Mouse (Mus musculus) midbrain, embryonic 16.5 days (tissue): Measurements from ENCODE around the gene Nova1. TPM values are rescaled to one million over a fixed set of nuclear protein-coding genes. Genes with fewer than 3 reads are reported as not detected.
A peak's percentile ranks its signal among the peaks of the same experiment; 100 is the strongest.

Experiments
- ATAC-seq: fragments of 200-750 bp; cut with Nextera tagmentation; 2 replicates; pipeline ENCODE4 v1.8.0; 2017; ENCODE audit warnings: moderate TSS enrichment
- H3K27ac ChIP-seq: fragments of 300-500 bp; sonication (generic); 2 replicates; pipeline ENCODE4 v1.5.1; 2014; ENCODE audit warnings: mild to moderate bottlenecking, low read length, mixed read lengths
- H3K27me3 ChIP-seq: fragments of 300-500 bp; sonication (generic); 2 replicates; pipeline ENCODE4 v1.6.1; 2014; ENCODE audit warnings: low read depth, low read length, mixed read lengths; ENCODE audit not compliant: control insufficient read depth, insufficient read depth
- H3K36me3 ChIP-seq: fragments of 300-500 bp; sonication (generic); 2 replicates; pipeline ENCODE4 v1.6.1; 2014; ENCODE audit warnings: mild to moderate bottlenecking, low read length, moderate library complexity, mixed read lengths; ENCODE audit not compliant: control insufficient read depth, insufficient read depth
- H3K4me1 ChIP-seq: fragments of 300-500 bp; sonication (generic); 2 replicates; pipeline ENCODE4 v1.6.1; 2014; ENCODE audit warnings: mild to moderate bottlenecking, low read length, mixed read lengths; ENCODE audit not compliant: control insufficient read depth, insufficient read depth
- H3K4me2 ChIP-seq: fragments of 300-500 bp; sonication (generic); 2 replicates; pipeline ENCODE4 v1.6.1; 2014; ENCODE audit warnings: mild to moderate bottlenecking, low read length, mixed read lengths
- H3K4me3 ChIP-seq: fragments of 300-500 bp; sonication (generic); 2 replicates; pipeline ENCODE4 v1.5.1; 2014; ENCODE audit warnings: low read depth, mild to moderate bottlenecking, low read length, moderate library complexity, mixed read lengths
- H3K9ac ChIP-seq: fragments of 300-500 bp; sonication (generic); 2 replicates; pipeline ENCODE4 v1.6.1; 2014; ENCODE audit warnings: low read depth, low read length, mixed read lengths
- H3K9me3 ChIP-seq: fragments of 300-500 bp; sonication (generic); replicated peaks from 2 replicates; pipeline ENCODE4 v1.6.1; 2014; ENCODE audit warnings: mild to moderate bottlenecking, low read length, mixed read lengths; ENCODE audit not compliant: control insufficient read depth, poor library complexity, severe bottlenecking
- WGBS: fragments of 180-500 bp; shearing (Covaris S2); extraction: QIAGEN DNeasy Blood & Tissue Kit; methylation state at CpG from one replicate; pipeline ENCODE4 v1.1.7; 2014; 5-methylcytosine and 5-hydroxymethylcytosine counted together
- polyA plus RNA-seq: library from polyadenylated mRNA; unstranded; fragments of >200 nt; fragmentation: Nextera tagmentation; extraction: Ambion mirVana; gene quantifications from 2 replicates; pipeline ENCODE4 v1.2.1, GENCODE M21; 2015

Nova1 gene
- 104 and 108 TPM in 2 replicates for polyA plus RNA-seq

DNA sequence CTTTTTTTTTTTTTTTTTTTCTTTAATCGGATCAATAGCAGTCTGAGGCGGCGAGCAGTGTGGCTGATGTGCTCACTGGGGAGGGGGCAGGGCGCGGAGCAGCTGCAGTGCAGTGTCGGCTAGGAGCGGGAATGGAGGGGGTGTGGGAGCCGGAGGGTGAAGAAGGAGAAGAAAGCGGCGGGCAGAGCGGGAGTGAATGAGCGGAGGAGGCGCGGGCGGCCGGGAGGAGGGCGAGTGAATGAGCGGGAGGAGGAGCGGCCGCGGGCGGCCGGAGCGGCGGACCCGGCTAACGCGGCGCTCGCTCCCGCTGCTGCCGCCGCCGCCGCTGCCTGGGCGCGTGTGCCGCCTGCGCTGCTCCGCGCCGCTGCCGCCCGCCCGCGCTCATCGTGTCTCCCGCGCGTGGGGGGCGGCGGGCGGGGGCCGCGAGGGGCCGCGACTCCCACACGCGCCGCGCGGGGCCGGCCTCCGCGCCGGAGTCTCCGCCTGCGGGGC, at the start of gene Nova1:
Nova1 (minus strand) TSS at position 74 of the 492 bp plus-strand sequence.
- Histone ChIP-seq H3K4me3 (peak within 1 kb of the TSS; percentile 74), H3K4me1 (no peaks in the 10 kb centered on the region), H3K27me3 (no peaks in the 10 kb centered on the region; the same call in 1 of the 2 replicates), H3K27ac (peak within 1 kb of the TSS; percentile 100), H3K4me2 (peak within 1 kb of the TSS; percentile 77), H3K9me3 (no peaks in the 10 kb centered on the region), H3K9ac (peak within 1 kb of the TSS; percentile 98), H3K36me3 (no peaks in the 10 kb centered on the region)
- WGBS, result under 1% methylated on average over 26 of the region's 68 CpGs
- ATAC-seq, result peak; percentile 89

DNA sequence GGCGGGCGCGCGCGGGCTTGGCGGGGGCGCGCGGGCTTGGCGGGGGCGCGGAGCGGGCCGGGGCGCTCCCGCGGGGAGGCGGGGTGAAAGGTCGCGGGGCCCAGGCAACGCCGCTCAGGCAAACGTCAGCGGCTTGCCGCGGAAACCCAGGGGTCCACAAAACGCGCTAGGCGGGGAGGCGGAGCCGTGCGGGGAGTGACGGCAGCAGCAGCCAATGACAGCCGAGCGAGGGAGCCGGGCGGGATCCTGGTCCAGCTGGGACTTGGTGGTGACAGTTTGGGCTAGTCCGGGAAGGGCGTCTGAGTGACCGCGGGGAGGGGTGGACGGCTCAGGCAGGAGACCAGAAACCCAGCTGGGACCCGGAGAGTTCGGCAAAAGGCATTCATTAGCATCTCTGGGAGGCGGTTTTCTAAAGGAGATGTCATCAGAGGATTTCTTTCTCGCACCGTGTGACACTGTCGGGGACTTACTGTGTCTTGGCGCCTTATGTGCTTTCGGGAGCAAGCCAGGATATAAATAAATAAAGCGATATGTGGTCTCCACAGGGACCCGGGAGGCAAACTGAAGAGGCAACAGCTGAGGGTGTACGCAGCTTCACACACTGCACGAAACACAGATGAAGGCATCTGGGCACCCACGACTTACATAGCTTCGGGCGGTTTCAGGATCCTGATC, 756 bp upstream of the Nova1 start:
- Histone ChIP-seq H3K4me1 (no peaks in the 10 kb centered on the region), H3K27ac (peak overlapping the region; percentile 100), H3K4me2 (peak overlapping the region; percentile 77), H3K27me3 (no peaks in the 10 kb centered on the region; the same call in 1 of the 2 replicates), H3K9ac (peak overlapping the region; percentile 98), H3K4me3 (peak overlapping the region; percentile 74), H3K36me3 (no peaks in the 10 kb centered on the region), H3K9me3 (no peaks in the 10 kb centered on the region)
- peak; percentile 95 for ATAC-seq
- WGBS, result 0% methylated on average over 46 of the region's 57 CpGs

DNA sequence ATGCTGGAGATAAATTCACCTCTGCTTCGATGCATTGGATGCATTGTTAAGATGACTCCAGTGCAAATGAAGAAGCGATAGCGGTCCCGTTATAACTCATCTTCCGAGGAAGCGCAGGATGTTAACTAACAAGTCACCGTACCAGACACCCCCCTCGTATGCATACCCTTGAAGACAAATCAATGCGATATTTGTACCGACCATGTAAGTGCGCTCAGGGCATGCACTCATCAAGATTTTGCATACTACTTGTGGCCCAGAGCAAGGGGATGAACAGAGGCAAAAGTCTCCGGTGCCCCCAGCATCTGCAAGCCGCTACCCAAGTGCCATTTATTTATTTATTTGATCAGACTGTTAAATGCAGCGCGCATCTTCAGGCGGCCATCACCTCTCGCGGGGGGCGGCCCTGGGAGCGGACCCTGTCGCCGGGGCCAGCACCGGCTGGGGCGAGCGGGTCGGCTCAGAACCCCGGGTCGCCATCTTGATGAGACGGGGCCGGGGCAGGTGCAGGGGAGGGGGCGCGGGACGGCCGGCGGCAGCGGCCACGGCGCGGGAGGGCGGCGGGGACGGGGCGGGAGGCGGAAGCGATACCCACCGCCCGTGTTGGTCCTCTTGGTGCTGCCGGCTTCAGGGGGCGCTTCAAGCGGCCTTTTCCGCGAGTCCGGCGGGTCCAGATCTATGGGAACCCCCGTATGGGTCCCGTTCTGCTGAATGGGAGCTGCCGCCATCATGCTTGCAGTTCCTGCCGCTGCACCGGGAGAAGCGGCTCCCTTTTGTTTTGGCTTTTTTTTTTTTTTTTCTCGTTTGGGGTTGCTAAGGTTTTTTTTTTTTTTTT, 491 bp downstream of the Nova1 start:
- peak overlapping the region; percentile 77 for H3K4me2 ChIP-seq
- H3K9me3 ChIP-seq, result no peaks in the 10 kb centered on the region
- no peaks in the 10 kb centered on the region for H3K4me1 ChIP-seq
- no peaks in the 10 kb centered on the region for H3K36me3 ChIP-seq
- peak; percentile 50 for ATAC-seq
- 0% methylated on average over 59 of the region's 61 CpGs for WGBS
- peak overlapping the region; percentile 100 for H3K27ac ChIP-seq
- H3K4me3 ChIP-seq, result peak overlapping the region; percentile 74
- H3K9ac ChIP-seq, result peak overlapping the region; percentile 98
- no peaks in the 10 kb centered on the region; the same call in 1 of the 2 replicates for H3K27me3 ChIP-seq

DNA sequence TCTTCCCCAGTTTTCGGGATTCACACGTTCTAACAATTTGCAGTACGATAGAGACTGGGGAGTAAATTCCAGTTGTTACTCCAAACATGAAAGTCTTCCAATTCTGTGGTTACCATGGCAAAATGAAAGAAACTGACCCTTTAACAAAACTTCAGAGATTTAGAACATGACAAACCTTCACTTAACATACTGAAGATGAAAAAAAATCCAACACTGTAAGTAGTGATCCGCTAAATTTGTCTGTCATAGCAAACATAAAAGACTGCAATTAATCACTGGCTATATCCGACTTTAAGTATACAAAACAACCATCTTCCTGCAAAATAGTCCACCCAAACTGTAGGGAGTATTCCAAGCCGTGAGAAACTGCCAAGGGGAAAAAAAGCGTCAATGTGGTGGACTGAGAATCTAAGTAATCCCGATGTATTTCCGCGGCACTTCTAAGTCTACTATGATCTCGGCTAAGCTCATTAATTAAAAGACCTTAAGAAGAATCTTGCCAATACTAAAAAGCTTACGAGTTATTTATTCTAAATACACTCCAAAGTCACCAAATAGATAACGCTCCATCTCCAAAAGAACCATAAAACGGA, 1.4 kb downstream of the Nova1 start:
- H3K4me1 ChIP-seq, result no peaks in the 10 kb centered on the region
- WGBS, result 2% methylated on average over 14 of the region's 14 CpGs
- peak overlapping the region; percentile 100 for H3K27ac ChIP-seq
- H3K4me2 ChIP-seq, result peak overlapping the region; percentile 77
- H3K9ac ChIP-seq, result peak overlapping the region; percentile 98
- H3K27me3 ChIP-seq, result no peaks in the 10 kb centered on the region
- no peak for ATAC-seq
- peak overlapping the region; percentile 74 for H3K4me3 ChIP-seq
- H3K36me3 ChIP-seq, result no peaks in the 10 kb centered on the region
- no peaks in the 10 kb centered on the region for H3K9me3 ChIP-seq

- no peaks in the 10 kb centered on the region for H3K9me3 ChIP-seq
- ATAC-seq, result no peak
- peak overlapping the region; percentile 71 for H3K9ac ChIP-seq
- no peaks in the 10 kb centered on the region for H3K27me3 ChIP-seq
- no peaks in the 10 kb centered on the region for H3K36me3 ChIP-seq
- H3K4me1 ChIP-seq, result peaks cover 7% of the 10 kb centered on the region; the same call in 1 of the 2 replicates
- H3K27ac ChIP-seq, result peak overlapping the region; percentile 100
- peak overlapping the region; percentile 74 for H3K4me3 ChIP-seq
- 15% methylated on average over 3 of the region's 3 CpGs for WGBS
- H3K4me2 ChIP-seq, result peak overlapping the region; percentile 77
Observed at GRCm38 (mm10) chr12:46816291-46816690, 2.4 kb downstream of the Nova1 start.

- Histone ChIP-seq H3K9me3 (no peaks in the 10 kb centered on the region), H3K4me2 (peak overlapping the region; percentile 77), H3K4me1 (peaks cover 7% of the 10 kb centered on the region; the same call in 1 of the 2 replicates), H3K4me3 (peak overlapping the region; percentile 74), H3K9ac (peak overlapping the region; percentile 71), H3K27me3 (no peaks in the 10 kb centered on the region), H3K36me3 (no peaks in the 10 kb centered on the region), H3K27ac (peak overlapping the region; percentile 100)
- 21% methylated on average over 5 of the region's 5 CpGs for WGBS
- no peak for ATAC-seq
Observed at GRCm38 (mm10) chr12:46815697-46816096, 3.0 kb downstream of the Nova1 start.

- Histone ChIP-seq H3K27ac (peak overlapping the region; percentile 76), H3K27me3 (no peaks in the 10 kb centered on the region), H3K36me3 (no peaks in the 10 kb centered on the region), H3K9me3 (no peaks in the 10 kb centered on the region), H3K9ac (peak overlapping the region; percentile 55), H3K4me1 (peaks cover 7% of the 10 kb centered on the region; the same call in 1 of the 2 replicates), H3K4me2 (peak overlapping the region; percentile 77), H3K4me3 (peak overlapping the region; percentile 74)
- 54% methylated on average over 4 of the region's 4 CpGs for WGBS
- ATAC-seq, result no peak
Observed at GRCm38 (mm10) chr12:46814820-46815219, 3.9 kb downstream of the Nova1 start.

- Histone ChIP-seq H3K4me2 (no peak overlapping the region), H3K4me3 (no peak overlapping the region), H3K9ac (no peak overlapping the region), H3K36me3 (no peaks in the 10 kb centered on the region), H3K4me1 (peaks cover 5% of the 10 kb centered on the region), H3K27me3 (no peaks in the 10 kb centered on the region), H3K27ac (no peak overlapping the region), H3K9me3 (no peaks in the 10 kb centered on the region)
- ATAC-seq, result no peak
- WGBS, result 90% methylated on average over 1 of the region's 1 CpGs
Observed at GRCm38 (mm10) chr12:46801311-46801710, 17.4 kb downstream of the Nova1 start.
